Mouse (Mus musculus): ENCODE results near the gene Txndc15. TPM values are rescaled to one million over a fixed set of nuclear protein-coding genes. Genes with fewer than 3 reads are reported as not detected.
A peak's percentile ranks its signal among the peaks of the same experiment; 100 is the strongest.

The Txndc15 gene
- polyA plus RNA-seq, 1 experiment, result 74.3 TPM

DNA sequence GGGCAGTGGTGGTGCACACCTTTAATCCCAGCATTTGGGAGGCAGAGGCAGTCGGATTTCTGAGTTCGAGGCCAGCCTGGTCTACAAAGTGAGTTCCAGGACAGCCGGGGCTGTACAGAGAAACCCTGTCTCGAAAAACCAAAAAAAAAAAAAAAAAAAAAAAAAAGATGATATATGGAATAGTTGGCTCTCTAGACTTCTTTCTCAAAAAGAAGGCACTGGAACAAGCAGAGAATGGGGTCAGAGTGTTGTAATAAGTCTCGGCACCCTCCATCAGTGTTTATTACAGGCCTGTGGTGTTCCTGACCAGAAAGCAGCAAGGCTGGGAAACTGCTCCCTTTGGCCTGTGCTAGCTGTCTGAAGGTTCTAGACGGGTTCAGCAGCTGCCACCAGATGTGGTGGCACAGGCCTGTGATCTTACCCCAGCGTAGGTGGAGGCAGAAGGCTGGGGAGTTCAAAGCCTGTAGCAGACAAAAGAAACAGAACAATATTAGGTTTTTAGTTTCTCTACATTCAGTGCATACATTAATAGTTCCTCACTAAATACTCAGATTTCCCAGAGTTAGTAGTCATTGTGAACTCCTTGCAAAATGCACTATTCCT is 1.6 kb downstream of the Txndc15 start:
- Histone ChIP-seq H3K4me3 (replicated peaks; ENCODE audit: insufficient read depth, low read depth, low read length) (no peak overlapping the region), H3K27ac (ENCODE audit: insufficient read depth, low read length) (no peak overlapping the region), H3K27me3 (ENCODE audit: control insufficient read depth, insufficient read depth, low read length) (no peaks in the 10 kb centered on the region), H3K4me1 (ENCODE audit: control insufficient read depth, insufficient read depth, low read length) (peaks cover 6% of the 10 kb centered on the region)
- WGBS, result 85% methylated on average over 6 of the region's 7 CpGs
- TF ChIP-seq POLR2A (IDR thresholded peaks at IDR 0.05; ENCODE audit: borderline replicate concordance, insufficient read depth, low read length), result no peak
- TF ChIP-seq CTCF (IDR thresholded peaks at IDR 0.05; ENCODE audit: borderline replicate concordance, insufficient read depth, low read depth, low read length), result no peak
- no peak for DNase-seq

DNA sequence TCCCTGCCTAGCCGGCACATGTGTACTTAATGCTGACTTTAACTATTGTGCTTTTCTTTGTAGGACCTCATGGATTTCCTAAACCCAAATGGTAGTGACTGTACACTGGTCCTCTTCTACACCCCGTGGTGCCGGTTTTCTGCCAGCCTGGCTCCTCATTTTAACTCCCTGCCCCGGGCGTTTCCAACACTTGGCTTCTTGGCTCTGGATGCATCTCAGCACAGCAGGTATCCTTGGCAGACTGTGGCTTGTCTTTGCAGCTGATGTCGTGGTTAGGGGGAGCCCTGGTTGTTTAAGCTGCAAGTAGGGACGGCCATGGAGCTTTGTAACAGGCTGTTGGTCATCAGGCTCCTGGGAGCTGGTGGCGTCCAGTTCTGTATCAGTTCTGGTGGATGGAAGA is 7.1 kb downstream of the Txndc15 start:
- peak; percentile 66 to 76 for DNase-seq
- TF ChIP-seq CTCF (IDR thresholded peaks at IDR 0.05; ENCODE audit: borderline replicate concordance, insufficient read depth, low read depth, low read length) (no peak), POLR2A (IDR thresholded peaks at IDR 0.05; ENCODE audit: borderline replicate concordance, insufficient read depth, low read length) (no peak)
- 8% methylated on average over 8 of the region's 8 CpGs for WGBS
- peak overlapping the region; percentile 10 for H3K4me3 ChIP-seq (replicated peaks; ENCODE audit: insufficient read depth, low read depth, low read length)
- peak overlapping the region; percentile 23; the same call in 1 of the 2 replicates for H3K27ac ChIP-seq (ENCODE audit: insufficient read depth, low read length)
- no peaks in the 10 kb centered on the region for H3K27me3 ChIP-seq (ENCODE audit: control insufficient read depth, insufficient read depth, low read length)
- peaks cover 16% of the 10 kb centered on the region for H3K4me1 ChIP-seq (ENCODE audit: control insufficient read depth, insufficient read depth, low read length)

DNA sequence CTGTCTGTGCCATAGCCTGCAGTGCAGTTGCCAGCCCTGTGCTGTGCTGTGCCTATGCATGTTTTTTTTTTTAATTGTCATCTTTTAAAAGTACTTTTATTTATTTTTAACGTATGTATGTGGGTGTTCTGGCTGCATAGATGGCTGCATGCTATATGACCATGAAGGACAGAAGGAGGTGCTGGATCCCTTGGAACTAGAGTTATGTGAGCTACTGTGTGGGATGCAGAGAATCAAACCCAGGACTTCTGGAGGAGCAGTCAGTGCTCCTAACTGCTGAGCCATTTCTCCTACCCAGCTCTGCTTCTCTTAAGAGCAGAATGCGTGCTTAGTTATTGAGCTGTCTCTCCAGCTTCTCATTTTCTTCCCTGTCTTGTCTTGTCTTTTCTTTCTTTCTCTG is 7.5 kb downstream of the Txndc15 start:
- Histone ChIP-seq H3K4me3 (replicated peaks; ENCODE audit: insufficient read depth, low read depth, low read length) (no peak overlapping the region), H3K27ac (ENCODE audit: insufficient read depth, low read length) (no peak overlapping the region), H3K4me1 (ENCODE audit: control insufficient read depth, insufficient read depth, low read length) (peaks cover 16% of the 10 kb centered on the region), H3K27me3 (ENCODE audit: control insufficient read depth, insufficient read depth, low read length) (no peaks in the 10 kb centered on the region)
- no peak for TF ChIP-seq CTCF (IDR thresholded peaks at IDR 0.05; ENCODE audit: borderline replicate concordance, insufficient read depth, low read depth, low read length)
- TF ChIP-seq POLR2A (IDR thresholded peaks at IDR 0.05; ENCODE audit: borderline replicate concordance, insufficient read depth, low read length), result no peak
- DNase-seq, result no peak
- WGBS, result 63% methylated on average over 2 of the region's 2 CpGs

DNA sequence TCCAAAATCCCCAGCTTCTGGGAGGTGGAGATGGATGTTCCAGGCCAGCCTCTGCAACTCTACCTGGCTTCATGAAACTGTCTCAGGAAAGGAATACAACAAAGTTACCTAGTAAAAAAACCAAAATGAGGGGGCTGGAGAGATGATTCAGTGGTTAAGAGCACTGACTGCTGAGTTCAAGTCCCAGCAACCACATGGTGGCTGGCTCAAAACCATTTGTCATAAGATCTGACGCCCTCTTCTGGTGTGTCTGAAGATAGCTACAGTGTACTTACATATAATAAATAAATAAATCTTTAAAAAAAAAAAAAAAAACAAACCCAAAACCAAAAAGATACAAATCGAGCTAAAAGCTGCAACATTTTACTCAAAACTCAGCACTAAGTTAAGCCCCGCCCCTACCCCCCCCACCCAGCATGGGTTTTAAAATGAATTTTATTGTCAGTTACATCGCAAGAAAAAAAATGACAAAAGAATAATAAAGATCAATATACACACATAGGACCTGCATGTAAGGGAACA is 12.2 kb downstream of the Txndc15 start:
- 4% methylated on average over 4 of the region's 4 CpGs for WGBS
- peaks cover 5% of the 10 kb centered on the region for H3K4me1 ChIP-seq (ENCODE audit: control insufficient read depth, insufficient read depth, low read length)
- DNase-seq, result peak in 1 of 2 experiments; percentile 36
- peak overlapping the region; percentile 79 for H3K27ac ChIP-seq (ENCODE audit: insufficient read depth, low read length)
- no peaks in the 10 kb centered on the region for H3K27me3 ChIP-seq (ENCODE audit: control insufficient read depth, insufficient read depth, low read length)
- peak overlapping the region; percentile 81 for H3K4me3 ChIP-seq (replicated peaks; ENCODE audit: insufficient read depth, low read depth, low read length)
- no peak for TF ChIP-seq POLR2A (IDR thresholded peaks at IDR 0.05; ENCODE audit: borderline replicate concordance, insufficient read depth, low read length)
- TF ChIP-seq CTCF (IDR thresholded peaks at IDR 0.05; ENCODE audit: borderline replicate concordance, insufficient read depth, low read depth, low read length), result peak; percentile 20; the same call in 1 of the 2 replicates

DNA sequence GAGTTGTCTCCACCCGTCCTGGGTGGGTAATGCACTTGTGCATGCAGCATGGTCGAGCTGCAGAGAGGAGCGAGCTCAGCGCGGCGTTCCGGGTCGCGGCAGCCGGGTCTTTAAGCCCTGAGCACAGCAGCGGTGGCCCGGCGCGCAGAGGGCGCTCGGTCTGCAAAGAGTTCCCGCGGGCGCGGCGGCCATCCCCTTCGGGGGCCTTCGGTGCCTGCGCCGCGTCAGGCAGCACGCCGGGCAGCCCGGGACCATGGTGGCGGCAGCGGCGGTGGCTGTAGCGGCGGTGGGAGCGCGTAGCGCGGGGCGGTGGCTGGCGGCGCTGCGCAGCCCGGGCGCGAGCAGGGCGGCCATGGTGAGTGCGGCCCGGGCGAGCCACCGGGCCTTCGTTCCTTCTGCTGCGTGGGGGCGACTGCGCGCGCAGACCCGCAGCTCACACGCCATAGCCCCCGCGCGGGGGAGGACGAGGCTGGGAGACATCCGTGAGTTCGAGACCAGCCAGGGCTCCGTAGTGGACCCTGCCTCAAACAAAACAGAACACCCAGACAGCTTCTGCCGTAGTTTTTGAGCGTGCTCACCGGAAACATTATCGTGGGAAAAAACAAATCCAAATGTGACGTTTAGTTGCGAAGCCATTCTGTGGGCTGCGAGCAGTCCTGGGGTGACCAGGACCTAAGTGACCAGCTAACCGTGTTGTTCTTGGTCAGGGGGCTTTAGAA is 12.8 kb downstream of the Txndc15 start, which contains the start of gene Pcbd2:
TSS of gene Pcbd2 (plus strand) at position 249 of the 719 bp plus-strand sequence.
- Histone ChIP-seq H3K27ac (ENCODE audit: insufficient read depth, low read length) (peak within 1 kb of the TSS; percentile 79), H3K27me3 (ENCODE audit: control insufficient read depth, insufficient read depth, low read length) (no peaks in the 10 kb centered on the region), H3K4me3 (replicated peaks; ENCODE audit: insufficient read depth, low read depth, low read length) (peak within 1 kb of the TSS; percentile 81), H3K4me1 (ENCODE audit: control insufficient read depth, insufficient read depth, low read length) (no peaks in the 10 kb centered on the region)
- TF ChIP-seq CTCF (IDR thresholded peaks at IDR 0.05; ENCODE audit: borderline replicate concordance, insufficient read depth, low read depth, low read length) (no peak), POLR2A (IDR thresholded peaks at IDR 0.05; ENCODE audit: borderline replicate concordance, insufficient read depth, low read length) (peak; percentile 43)
- WGBS, result under 1% methylated on average over 61 of the region's 73 CpGs
- DNase-seq, result peak; percentile 85 to 86

DNA sequence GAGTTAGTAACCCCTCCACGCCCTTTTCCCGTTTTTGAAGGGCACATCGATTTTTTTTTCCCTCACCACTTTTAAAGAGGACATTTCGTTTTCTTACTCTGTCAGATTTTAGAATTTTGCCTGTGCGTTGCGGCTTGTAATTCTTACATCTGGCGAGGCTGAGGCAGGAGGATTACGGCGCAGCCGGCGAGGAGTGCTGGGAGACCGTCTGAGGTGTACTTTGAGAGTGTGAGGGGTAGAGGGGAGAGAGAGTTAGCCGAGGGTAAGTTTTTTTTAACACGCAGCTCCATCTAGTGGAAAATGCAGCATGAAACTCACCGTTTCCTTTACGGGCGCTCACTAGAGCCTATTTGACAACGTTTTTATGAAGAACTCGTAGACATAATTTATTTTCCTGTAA is 13.4 kb downstream of the Txndc15 start:
- TF ChIP-seq POLR2A (IDR thresholded peaks at IDR 0.05; ENCODE audit: borderline replicate concordance, insufficient read depth, low read length) (no peak), CTCF (IDR thresholded peaks at IDR 0.05; ENCODE audit: borderline replicate concordance, insufficient read depth, low read depth, low read length) (peak; percentile 46; the same call in 1 of the 2 replicates)

DNA sequence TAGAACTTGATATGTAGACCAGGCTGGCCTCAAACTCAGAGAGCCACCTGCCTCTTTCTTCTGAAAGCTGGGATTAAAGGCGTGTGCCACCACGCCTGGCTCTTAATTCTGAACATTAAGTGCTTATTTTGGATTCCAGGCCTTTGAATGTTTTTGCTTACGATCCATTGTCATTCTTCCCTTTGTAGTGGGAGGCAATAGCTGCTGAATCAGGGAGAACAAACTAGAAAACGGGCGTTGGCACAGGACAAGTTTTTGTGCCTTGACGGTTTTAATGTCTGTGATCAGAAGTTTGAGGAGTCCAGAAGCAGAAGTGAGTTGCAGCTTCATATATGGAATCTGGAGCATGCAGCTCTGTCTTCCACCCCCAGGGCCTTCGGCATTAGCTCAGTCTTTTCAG is 16.3 kb downstream of the Txndc15 start:
- 89% methylated on average over 7 of the region's 7 CpGs for WGBS
- TF ChIP-seq POLR2A (IDR thresholded peaks at IDR 0.05; ENCODE audit: borderline replicate concordance, insufficient read depth, low read length), result no peak
- TF ChIP-seq CTCF (IDR thresholded peaks at IDR 0.05; ENCODE audit: borderline replicate concordance, insufficient read depth, low read depth, low read length), result no peak
- no peak overlapping the region for H3K4me3 ChIP-seq (replicated peaks; ENCODE audit: insufficient read depth, low read depth, low read length)
- no peaks in the 10 kb centered on the region for H3K27me3 ChIP-seq (ENCODE audit: control insufficient read depth, insufficient read depth, low read length)
- DNase-seq, result no peak
- no peak overlapping the region for H3K27ac ChIP-seq (ENCODE audit: insufficient read depth, low read length)
- H3K4me1 ChIP-seq (ENCODE audit: control insufficient read depth, insufficient read depth, low read length), result no peaks in the 10 kb centered on the region

More for the DNA sequence above, 13.4 kb downstream of the Txndc15 start:
- WGBS, result 3% methylated on average over 19 of the region's 19 CpGs
- Histone ChIP-seq H3K27me3 (ENCODE audit: control insufficient read depth, insufficient read depth, low read length) (no peaks in the 10 kb centered on the region), H3K4me1 (ENCODE audit: control insufficient read depth, insufficient read depth, low read length) (no peaks in the 10 kb centered on the region), H3K4me3 (replicated peaks; ENCODE audit: insufficient read depth, low read depth, low read length) (peak overlapping the region; percentile 81), H3K27ac (ENCODE audit: insufficient read depth, low read length) (peak overlapping the region; percentile 79)
- DNase-seq, result peak; percentile 69 to 73
